Mouse (Mus musculus): ENCODE results near the gene Msh4.

DNA sequence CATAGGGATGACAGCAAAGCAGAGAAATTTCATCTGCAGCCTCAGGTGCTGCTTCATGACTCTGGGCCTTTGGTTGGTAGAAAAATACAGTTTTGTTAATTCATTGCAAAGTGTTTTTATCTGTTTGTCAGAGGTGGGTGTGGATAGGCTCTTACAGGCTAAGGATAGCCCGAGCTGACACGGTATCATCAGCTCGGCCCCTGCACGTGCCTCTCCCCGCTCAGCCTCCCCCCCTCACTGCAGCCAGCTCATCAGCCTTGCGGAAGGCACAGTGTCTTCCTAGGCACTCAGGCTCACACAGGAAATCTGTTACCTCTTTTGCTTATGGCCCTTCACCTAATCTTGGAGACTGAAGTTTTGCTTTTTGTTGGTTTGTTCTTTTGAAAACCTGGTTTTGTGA is 17.8 kb downstream of the Msh4 start:
- TF ChIP-seq MAX (IDR thresholded peaks at IDR 0.05) = no peak
- TF ChIP-seq CTCF (IDR thresholded peaks at IDR 0.05; ENCODE audit: control insufficient read depth, insufficient read depth, insufficient read length) = no peak

All from C2C12 (cell line).